Mouse (Mus musculus) midbrain, embryonic 13.5 days (tissue): ENCODE measurements at regions not wholly inside any gene's neighbourhood (a gene's known extent, or its start where the extent isn't known, plus 50 kb on each side); places are given as distances from the start of the nearest gene placed in this dataset.

ENCODE experiments used
- ATAC-seq: fragments of 200-750 bp; cut with Nextera tagmentation; 2 replicates; pipeline ENCODE4 v1.8.0; 2017; ENCODE audit warnings: mild to moderate bottlenecking, moderate TSS enrichment, moderate library complexity
- H3K27ac ChIP-seq: fragments of 300-500 bp; sonication (generic); 2 replicates; pipeline ENCODE4 v1.5.1; 2015; ENCODE audit warnings: inconsistent platforms, mild to moderate bottlenecking, moderate library complexity
- H3K27me3 ChIP-seq: fragments of 300-500 bp; sonication (generic); 2 replicates; pipeline ENCODE4 v1.6.1; 2015; ENCODE audit warnings: mild to moderate bottlenecking, inconsistent platforms
- H3K36me3 ChIP-seq: fragments of 300-500 bp; sonication (generic); 2 replicates; pipeline ENCODE4 v1.6.1; 2015; ENCODE audit warnings: mild to moderate bottlenecking, inconsistent platforms
- H3K4me1 ChIP-seq: fragments of 300-500 bp; sonication (generic); replicated peaks from 2 replicates; pipeline ENCODE4 v1.6.1; 2015; ENCODE audit warnings: inconsistent platforms
- H3K4me2 ChIP-seq: fragments of 300-500 bp; sonication (generic); replicated peaks from 2 replicates; pipeline ENCODE4 v1.6.1; 2015; ENCODE audit warnings: moderate library complexity, mild to moderate bottlenecking, inconsistent platforms
- H3K4me3 ChIP-seq: fragments of 300-500 bp; sonication (generic); replicated peaks from 2 replicates; pipeline ENCODE4 v1.5.1; 2015; ENCODE audit warnings: mild to moderate bottlenecking, inconsistent platforms
- H3K9ac ChIP-seq: fragments of 300-500 bp; sonication (generic); replicated peaks from 2 replicates; pipeline ENCODE4 v1.6.1; 2015; ENCODE audit warnings: mild to moderate bottlenecking, inconsistent platforms
- H3K9me3 ChIP-seq: fragments of 300-500 bp; sonication (generic); 2 replicates; pipeline ENCODE4 v1.6.1; 2016; ENCODE audit warnings: mild to moderate bottlenecking, inconsistent platforms
- WGBS: fragments of 180-500 bp; shearing (Covaris S2); methylation state at CpG from one replicate; pipeline ENCODE4 v1.1.7; 2015; 5-methylcytosine and 5-hydroxymethylcytosine counted together

GRCm38 (mm10) chr4:150715051-150715450 is 63.1 kb upstream of the Slc45a1 start:
- H3K27ac ChIP-seq = no peak overlapping the region
- no peaks in the 10 kb centered on the region for H3K9me3 ChIP-seq
- H3K27me3 ChIP-seq = no peaks in the 10 kb centered on the region
- 85% methylated on average over 2 of the region's 2 CpGs for WGBS
- no peak overlapping the region for H3K4me2 ChIP-seq
- 0 out of 2 replicates have a peak, but pooled peaks cover 11% of the 10 kb centered on the region for H3K4me1 ChIP-seq
- no peak for ATAC-seq
- H3K4me3 ChIP-seq = no peak overlapping the region
- no peaks in the 10 kb centered on the region for H3K36me3 ChIP-seq
- no peak overlapping the region for H3K9ac ChIP-seq

- H3K36me3 ChIP-seq = no peaks in the 10 kb centered on the region
- H3K27me3 ChIP-seq = no peaks in the 10 kb centered on the region
- 69% methylated on average over 5 of the region's 5 CpGs for WGBS
- H3K9me3 ChIP-seq = no peaks in the 10 kb centered on the region
- H3K4me2 ChIP-seq = no peak overlapping the region
- ATAC-seq = no peak
- H3K27ac ChIP-seq = no peak overlapping the region
- H3K9ac ChIP-seq = no peak overlapping the region
- H3K4me1 ChIP-seq = peaks cover 13% of the 10 kb centered on the region
- H3K4me3 ChIP-seq = no peak overlapping the region
Measured at GRCm38 (mm10) chr4:150713291-150713690, 61.3 kb upstream of the Slc45a1 start.

GRCm38 (mm10) chr4:150712856-150713255 is 60.9 kb upstream of the Slc45a1 start:
- Histone ChIP-seq H3K9me3 (no peaks in the 10 kb centered on the region), H3K4me2 (no peak overlapping the region), H3K27ac (no peak overlapping the region), H3K4me3 (no peak overlapping the region), H3K36me3 (no peaks in the 10 kb centered on the region), H3K4me1 (peaks cover 11% of the 10 kb centered on the region), H3K27me3 (no peaks in the 10 kb centered on the region), H3K9ac (no peak overlapping the region)
- ATAC-seq = no peak
- 77% methylated on average over 10 of the region's 10 CpGs for WGBS

- H3K4me1 ChIP-seq = peaks cover 12% of the 10 kb centered on the region
- H3K9ac ChIP-seq = no peak overlapping the region
- H3K27me3 ChIP-seq = no peaks in the 10 kb centered on the region
- H3K4me2 ChIP-seq = no peak overlapping the region
- H3K9me3 ChIP-seq = no peaks in the 10 kb centered on the region
- H3K27ac ChIP-seq = no peak overlapping the region
- ATAC-seq = no peak
- H3K4me3 ChIP-seq = no peak overlapping the region
- no peaks in the 10 kb centered on the region for H3K36me3 ChIP-seq
- 95% methylated on average over 6 of the region's 6 CpGs for WGBS
Measured at GRCm38 (mm10) chr4:150711646-150712045, 59.7 kb upstream of the Slc45a1 start.

- H3K4me3 ChIP-seq = no peak overlapping the region
- H3K4me2 ChIP-seq = no peak overlapping the region
- H3K36me3 ChIP-seq = no peaks in the 10 kb centered on the region
- H3K27me3 ChIP-seq = peaks cover 7% of the 10 kb centered on the region; the same call in 1 of the 2 replicates
- H3K27ac ChIP-seq = no peak overlapping the region
- peak; percentile 45; the same call in 1 of the 2 replicates for ATAC-seq
- H3K9ac ChIP-seq = no peak overlapping the region
- no peaks in the 10 kb centered on the region for H3K9me3 ChIP-seq
- peaks cover 12% of the 10 kb centered on the region for H3K4me1 ChIP-seq
- WGBS = 30% methylated on average over 11 of the region's 11 CpGs
Measured at GRCm38 (mm10) chr4:150709391-150710130, 57.6 kb upstream of the Slc45a1 start.

- 89% methylated on average over 4 of the region's 4 CpGs for WGBS
- Histone ChIP-seq H3K27ac (no peak overlapping the region), H3K4me1 (peaks cover 12% of the 10 kb centered on the region), H3K4me2 (no peak overlapping the region), H3K9me3 (no peaks in the 10 kb centered on the region), H3K9ac (no peak overlapping the region), H3K4me3 (no peak overlapping the region), H3K27me3 (peaks cover 7% of the 10 kb centered on the region; the same call in 1 of the 2 replicates), H3K36me3 (no peaks in the 10 kb centered on the region)
- ATAC-seq = no peak
Measured at GRCm38 (mm10) chr4:150708572-150708984, 56.6 kb upstream of the Slc45a1 start.

GRCm38 (mm10) chr4:150707725-150708571 is 56.0 kb upstream of the Slc45a1 start:
- Histone ChIP-seq H3K27me3 (peaks cover 10% of the 10 kb centered on the region; the same call in 1 of the 2 replicates), H3K9me3 (no peaks in the 10 kb centered on the region), H3K27ac (no peak overlapping the region), H3K36me3 (no peaks in the 10 kb centered on the region), H3K4me2 (no peak overlapping the region), H3K9ac (no peak overlapping the region), H3K4me1 (peaks cover 12% of the 10 kb centered on the region), H3K4me3 (no peak overlapping the region)
- WGBS = 83% methylated on average over 20 of the region's 20 CpGs
- ATAC-seq = no peak

- H3K27ac ChIP-seq = no peak overlapping the region
Measured at GRCm38 (mm10) chr4:150706793-150707724, 55.1 kb upstream of the Slc45a1 start.

GRCm38 (mm10) chr4:150706291-150706690 is 54.3 kb upstream of the Slc45a1 start:
- 96% methylated on average over 7 of the region's 7 CpGs for WGBS
- no peak for ATAC-seq

More at GRCm38 (mm10) chr4:150706793-150707724, 55.1 kb upstream of the Slc45a1 start:
- no peak for ATAC-seq
- H3K4me1 ChIP-seq = peaks cover 12% of the 10 kb centered on the region
- H3K4me3 ChIP-seq = no peak overlapping the region
- H3K36me3 ChIP-seq = no peaks in the 10 kb centered on the region
- 80% methylated on average over 19 of the region's 19 CpGs for WGBS
- peaks cover 11% of the 10 kb centered on the region; the same call in 1 of the 2 replicates for H3K27me3 ChIP-seq
- H3K4me2 ChIP-seq = no peak overlapping the region
- no peak overlapping the region for H3K9ac ChIP-seq
- no peaks in the 10 kb centered on the region for H3K9me3 ChIP-seq

GRCm38 (mm10) chr4:150703266-150703665 is 51.3 kb upstream of the Slc45a1 start:
- no peak overlapping the region for H3K4me3 ChIP-seq
- H3K4me2 ChIP-seq = no peak overlapping the region
- H3K36me3 ChIP-seq = no peaks in the 10 kb centered on the region
- peaks cover 11% of the 10 kb centered on the region; the same call in 1 of the 2 replicates for H3K27me3 ChIP-seq
- H3K4me1 ChIP-seq = 0 out of 2 replicates have a peak, but pooled peaks cover 5% of the 10 kb centered on the region
- no peaks in the 10 kb centered on the region for H3K9me3 ChIP-seq
- no peak overlapping the region for H3K27ac ChIP-seq
- WGBS = 91% methylated on average over 5 of the region's 5 CpGs
- no peak overlapping the region for H3K9ac ChIP-seq
- no peak for ATAC-seq

More at GRCm38 (mm10) chr4:150706291-150706690, 54.3 kb upstream of the Slc45a1 start:
- Histone ChIP-seq H3K9me3 (no peaks in the 10 kb centered on the region), H3K9ac (no peak overlapping the region), H3K36me3 (no peaks in the 10 kb centered on the region), H3K4me2 (no peak overlapping the region), H3K4me3 (no peak overlapping the region), H3K27ac (no peak overlapping the region), H3K27me3 (peaks cover 11% of the 10 kb centered on the region; the same call in 1 of the 2 replicates), H3K4me1 (peaks cover 12% of the 10 kb centered on the region)
